Mouse (Mus musculus): ENCODE measurements around the gene Sart1.
"Not testable (repeated sequence)": the region's sequence is repeated elsewhere in the genome, so short reads cannot be mapped to it uniquely, and the experiment has no call there.

Gene Sart1

DNA sequence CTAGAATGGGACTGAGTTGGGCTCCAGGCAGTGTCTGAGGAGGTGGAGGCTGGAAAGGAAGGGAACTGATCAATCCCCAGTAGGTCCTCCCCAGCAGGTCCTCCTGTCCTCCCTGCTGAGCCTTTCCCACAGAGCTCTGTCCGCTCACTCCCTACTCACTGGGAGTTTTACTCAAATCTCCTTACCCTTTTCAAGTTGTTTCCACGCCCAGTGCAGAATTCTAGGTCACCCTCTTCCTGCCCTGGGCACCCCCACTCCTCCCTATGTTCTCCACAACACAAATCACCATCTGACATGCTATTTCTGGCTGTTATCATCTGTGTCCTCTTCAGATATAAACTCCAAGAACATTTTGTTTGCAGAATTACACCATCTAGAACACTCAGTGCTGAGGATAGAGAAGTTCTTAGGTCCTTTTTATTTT is 26.0 kb upstream of the Sart1 start:
- no peak for DNase-seq (ENCODE audit: low read depth, low spot score)

DNA sequence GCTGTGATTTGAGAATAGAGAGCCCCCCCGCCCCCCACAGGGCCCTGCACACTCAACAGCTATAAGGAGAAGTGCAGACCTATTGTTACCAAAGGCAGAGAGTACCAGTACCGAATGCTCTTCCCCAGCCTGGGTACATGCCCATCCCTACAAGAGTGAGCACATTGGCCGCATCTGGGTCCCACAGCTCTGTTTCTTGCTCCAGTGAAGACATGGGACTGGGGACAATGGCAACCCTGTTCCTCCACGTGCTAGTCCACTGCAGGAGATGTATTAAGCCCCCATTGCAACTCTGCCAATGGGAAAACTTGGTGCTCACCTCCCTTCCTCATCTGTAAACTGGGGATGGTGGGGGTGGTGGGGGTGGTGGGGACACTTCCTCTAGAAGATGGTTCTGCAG is 25.3 kb upstream of the Sart1 start:
- no peak for DNase-seq (ENCODE audit: low read depth, low spot score)

- no peak for DNase-seq (ENCODE audit: low read depth, low spot score)
These were observed 23.5 kb upstream of the Sart1 start for GRCm38 (mm10) chr19:5411961-5412360.

DNA sequence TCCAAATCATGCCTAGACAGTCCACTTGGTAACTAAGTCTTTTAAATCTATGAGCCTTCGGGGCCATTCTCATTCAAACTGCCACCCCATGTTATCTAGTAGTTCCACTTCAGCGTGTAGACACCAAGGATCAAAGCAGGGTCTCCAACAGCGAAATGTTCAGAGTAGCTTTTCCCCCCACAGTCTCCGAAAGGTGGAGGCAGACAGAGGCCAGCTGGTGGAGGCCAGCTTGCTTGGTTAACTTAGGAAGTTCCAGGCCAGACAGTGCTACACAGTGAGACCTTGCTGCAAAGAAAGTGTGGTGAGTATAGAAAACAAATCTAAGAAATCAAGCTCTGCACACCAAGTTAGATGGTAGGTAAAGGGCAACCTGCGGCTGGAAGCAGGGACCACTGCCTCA is 22.1 kb upstream of the Sart1 start:
- DNase-seq (ENCODE audit: low read depth, low spot score): no peak

DNA sequence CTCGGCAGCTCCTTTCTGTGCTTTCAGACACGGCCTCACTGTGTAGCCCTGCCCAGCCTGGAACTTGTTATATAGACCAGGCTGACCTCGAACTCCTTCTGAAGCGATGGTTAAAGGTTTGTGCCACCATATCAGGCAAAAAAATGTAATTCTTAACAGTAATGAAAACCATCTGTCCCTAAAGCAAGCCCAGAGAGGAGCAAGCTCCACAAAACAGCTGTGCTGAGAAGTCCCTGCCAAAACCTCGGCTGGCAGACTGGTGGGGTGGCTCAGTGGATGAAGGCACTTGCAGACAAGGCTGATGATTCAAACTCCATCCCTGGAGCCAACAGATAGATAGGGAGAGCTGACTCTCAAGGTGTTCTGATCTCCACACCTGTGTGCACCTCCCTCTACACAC is 20.6 kb upstream of the Sart1 start:
- no peak for DNase-seq (ENCODE audit: low read depth, low spot score)

DNA sequence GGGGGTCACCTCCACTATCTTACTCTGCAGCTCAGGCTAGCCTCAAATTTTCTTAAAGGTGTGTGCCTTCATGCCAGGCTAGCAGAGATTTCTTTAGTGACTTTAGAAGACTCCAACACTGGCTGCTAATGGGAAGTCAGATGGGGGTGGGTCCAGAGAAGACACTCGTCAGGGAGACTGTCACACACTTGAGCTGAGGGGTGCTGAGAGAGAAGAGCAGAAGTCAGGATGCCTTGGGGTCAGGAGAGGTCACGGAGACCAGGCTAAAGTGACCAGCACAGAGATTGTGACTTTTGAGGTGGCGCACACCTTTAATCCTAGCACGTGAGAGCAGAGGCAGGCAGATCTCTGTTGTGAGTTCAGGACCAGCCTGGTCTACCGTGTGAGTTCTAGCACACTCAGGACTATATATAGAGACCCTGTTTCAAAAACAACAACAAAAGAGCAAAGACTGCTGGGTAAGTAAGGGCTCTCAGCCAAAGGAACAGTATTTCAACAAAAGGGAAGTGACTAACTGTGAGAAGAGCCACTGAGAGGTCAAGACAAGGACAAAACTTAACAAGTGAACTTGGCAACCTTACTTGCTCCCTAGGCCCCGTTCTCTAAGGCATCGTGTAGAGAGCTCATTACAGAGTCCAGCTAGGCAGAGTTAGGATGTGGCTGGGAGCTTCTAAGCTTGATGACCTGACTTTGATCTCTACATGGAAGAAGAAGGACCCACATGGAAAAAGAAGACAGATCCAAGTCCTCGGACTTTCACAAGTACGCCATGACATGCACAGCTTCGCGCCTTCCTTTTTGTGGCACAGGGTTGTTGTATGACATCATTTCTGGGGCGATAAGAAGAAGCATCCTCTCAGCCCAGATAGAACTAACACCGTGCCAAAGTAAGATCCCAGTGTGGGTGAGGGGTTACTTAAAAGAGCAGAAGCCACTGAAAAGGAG is 19.8 kb upstream of the Sart1 start:
- DNase-seq (ENCODE audit: low read depth, low spot score): no peak

GRCm38 (mm10) chr19:5407133-5407532 is 18.6 kb upstream of the Sart1 start:
- DNase-seq (ENCODE audit: low read depth, low spot score): no peak

DNA sequence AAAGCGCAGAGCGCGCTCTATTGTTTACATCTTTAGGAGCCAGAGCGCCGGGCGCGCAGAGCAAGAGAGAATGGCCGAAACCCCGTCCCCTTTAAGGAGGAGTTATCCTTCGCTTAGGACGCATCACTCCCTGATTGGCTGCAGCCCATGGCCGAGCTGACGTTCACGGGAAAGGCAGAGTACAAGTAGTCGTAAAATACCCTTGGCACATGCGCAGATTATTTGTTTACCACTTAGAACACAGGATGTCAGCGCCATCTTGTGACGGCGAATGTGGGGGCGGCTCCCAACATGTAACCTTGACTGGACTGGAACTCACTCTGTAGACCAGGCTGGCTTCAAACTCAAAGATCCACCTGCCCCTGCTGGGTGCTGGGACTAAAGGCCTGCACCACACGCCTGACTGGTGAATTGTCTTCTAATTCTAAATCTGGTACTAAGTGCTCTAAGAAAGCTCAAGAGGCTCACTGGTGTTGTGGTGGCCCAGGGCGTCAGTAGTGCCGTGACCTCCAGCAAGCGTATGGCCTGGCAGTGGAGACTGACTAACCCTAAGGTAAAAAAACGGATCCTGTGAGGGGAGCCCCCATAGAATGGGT is 18.1 kb upstream of the Sart1 start:
- DNase-seq (ENCODE audit: low read depth, low spot score): not testable (repeated sequence)

DNA sequence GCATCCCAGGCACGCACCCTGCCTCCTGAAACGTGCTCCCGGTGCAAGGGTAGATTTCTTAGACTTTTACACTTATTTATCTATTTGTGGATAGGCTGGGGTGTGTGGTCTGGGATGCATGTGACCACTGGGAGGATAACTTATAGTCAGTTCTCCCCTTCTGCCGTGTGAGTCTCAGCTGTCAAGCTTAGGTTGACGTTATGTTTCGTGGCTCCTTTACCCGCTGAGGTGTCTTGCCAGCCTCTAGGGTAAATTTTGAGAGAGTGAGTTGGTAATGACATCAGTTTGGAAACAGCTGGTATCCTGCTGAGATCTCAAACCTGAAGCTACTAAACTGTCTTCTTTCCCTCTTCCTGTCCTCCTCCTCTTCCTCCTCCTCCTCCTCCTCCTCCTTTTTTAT is 17.4 kb upstream of the Sart1 start:
- DNase-seq (ENCODE audit: low read depth, low spot score): no peak

DNA sequence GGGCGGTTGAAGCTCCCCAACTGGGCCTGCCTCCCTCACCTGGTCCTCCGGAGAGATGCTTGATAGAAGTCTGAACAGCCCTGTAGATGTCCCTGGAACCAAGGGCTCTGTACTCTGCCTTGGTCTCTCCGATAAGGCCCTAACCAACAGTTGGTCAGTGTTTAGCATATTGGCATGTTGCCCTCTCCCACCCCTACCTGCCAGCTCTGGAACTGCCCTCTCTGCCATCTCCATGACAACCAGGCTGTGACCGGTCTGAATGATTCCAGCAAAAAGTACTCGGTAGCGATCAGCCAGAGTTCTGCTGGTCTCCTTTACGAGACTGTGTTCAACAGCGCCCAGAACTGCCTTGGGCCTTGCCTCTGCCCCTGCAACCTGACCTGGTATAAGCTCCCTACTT is 13.8 kb upstream of the Sart1 start, which contains the start of gene Tsga10ip:
Tsga10ip (minus strand) TSS at position 234 of the 400 bp plus-strand sequence.
- no peak for DNase-seq (ENCODE audit: low read depth, low spot score)

DNA sequence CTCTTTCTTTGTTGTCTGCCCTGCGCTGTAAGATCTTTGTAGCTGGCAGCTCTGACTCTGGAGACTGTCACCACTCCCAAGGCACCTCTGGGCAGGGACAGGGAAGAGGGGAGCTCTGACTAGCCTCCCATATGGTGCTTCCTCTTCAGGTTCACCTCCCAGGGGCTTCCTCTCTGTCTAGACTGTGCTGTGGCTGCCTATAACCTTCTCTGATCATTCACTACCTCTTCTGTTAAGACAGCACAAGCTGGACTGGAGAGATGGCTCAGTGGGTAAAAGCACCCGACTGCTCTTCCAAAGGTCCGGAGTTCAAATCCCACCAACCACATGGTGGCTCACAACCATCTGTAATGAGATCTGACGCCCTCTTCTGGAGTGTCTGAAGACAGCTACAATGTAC is 12.6 kb upstream of the Sart1 start:
- DNase-seq (ENCODE audit: low read depth, low spot score): not testable (repeated sequence)

- no peak for DNase-seq (ENCODE audit: low read depth, low spot score)
These were observed 6.9 kb upstream of the Sart1 start for GRCm38 (mm10) chr19:5395371-5395770.

- no peak for DNase-seq (ENCODE audit: low read depth, low spot score)
These were observed 5.7 kb upstream of the Sart1 start for GRCm38 (mm10) chr19:5394168-5394567.

GRCm38 (mm10) chr19:5392892-5393291 is 4.4 kb upstream of the Sart1 start:
- no peak for DNase-seq (ENCODE audit: low read depth, low spot score)

- DNase-seq (ENCODE audit: low read depth, low spot score): no peak
These were observed 1.9 kb upstream of the Sart1 start for GRCm38 (mm10) chr19:5390416-5390815.

GRCm38 (mm10) chr19:5389647-5390046 is 1.1 kb upstream of the Sart1 start:
- no peak for DNase-seq (ENCODE audit: low read depth, low spot score)

GRCm38 (mm10) chr19:5388011-5388441 is 477 bp downstream of the Sart1 start:
- no peak for DNase-seq (ENCODE audit: low read depth, low spot score)

- DNase-seq (ENCODE audit: low read depth, low spot score): no peak
These were observed 3.8 kb downstream of the Sart1 start for GRCm38 (mm10) chr19:5384715-5385114.

DNA sequence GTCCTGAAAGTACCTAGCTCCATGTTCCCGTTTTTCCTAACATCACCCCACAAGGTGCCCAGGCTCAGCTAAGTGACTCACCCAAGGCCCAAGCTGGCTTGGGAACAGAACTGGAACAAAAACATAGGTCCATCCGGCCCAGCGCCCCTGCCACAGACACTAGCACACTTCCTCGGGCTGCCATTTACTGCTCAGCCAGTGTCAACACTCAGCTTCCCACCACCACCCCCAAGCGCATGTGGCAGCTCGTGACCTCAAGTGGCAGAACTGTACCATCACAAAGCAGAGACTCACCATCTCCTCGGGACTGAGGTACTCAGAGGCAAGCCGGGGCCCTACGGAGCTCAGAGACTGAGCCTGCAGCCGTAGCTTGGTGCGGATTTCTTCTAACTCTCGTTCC is 5.2 kb downstream of the Sart1 start:
- no peak for DNase-seq (ENCODE audit: low read depth, low spot score)

DNA sequence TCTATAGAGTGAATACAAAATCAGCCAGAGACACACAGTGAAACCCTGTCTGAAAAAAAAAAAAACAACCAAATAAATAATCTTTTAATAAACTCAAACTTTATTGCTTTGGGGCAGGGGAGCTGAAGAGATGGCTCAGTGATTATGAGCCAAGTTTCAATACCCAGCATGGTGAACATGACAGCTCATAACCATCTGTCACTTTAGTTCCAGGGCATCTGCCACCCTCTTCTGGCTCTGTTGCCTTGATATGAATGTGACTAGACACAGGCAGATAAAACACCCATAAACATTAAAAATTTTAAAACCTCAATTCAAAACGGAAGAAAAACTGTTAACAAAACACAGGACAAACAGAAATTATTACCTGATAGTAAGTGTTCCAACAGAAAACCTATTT is 11.1 kb downstream of the Sart1 start:
- no peak for DNase-seq (ENCODE audit: low read depth, low spot score)

DNA sequence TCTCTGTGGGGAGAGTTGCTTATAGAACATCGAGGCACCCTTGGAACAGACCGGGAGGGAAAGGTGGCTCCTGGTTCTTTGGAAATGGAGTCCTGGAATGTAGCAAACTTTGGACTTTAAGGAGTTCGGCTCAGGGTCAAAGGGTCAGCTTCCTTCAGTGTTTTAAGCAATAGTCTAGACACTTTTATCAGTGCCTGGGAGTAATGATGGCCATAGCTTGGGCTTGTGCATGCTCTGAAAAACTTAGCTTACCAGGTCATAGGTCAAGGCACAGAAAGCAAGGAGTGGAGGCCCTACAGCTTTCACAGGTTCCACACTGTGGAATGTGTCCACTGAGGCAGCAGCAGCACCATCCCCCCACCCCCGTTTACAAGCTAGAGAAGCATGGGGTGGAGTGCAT is 13.8 kb downstream of the Sart1 start:
- no peak for DNase-seq (ENCODE audit: low read depth, low spot score)

DNA sequence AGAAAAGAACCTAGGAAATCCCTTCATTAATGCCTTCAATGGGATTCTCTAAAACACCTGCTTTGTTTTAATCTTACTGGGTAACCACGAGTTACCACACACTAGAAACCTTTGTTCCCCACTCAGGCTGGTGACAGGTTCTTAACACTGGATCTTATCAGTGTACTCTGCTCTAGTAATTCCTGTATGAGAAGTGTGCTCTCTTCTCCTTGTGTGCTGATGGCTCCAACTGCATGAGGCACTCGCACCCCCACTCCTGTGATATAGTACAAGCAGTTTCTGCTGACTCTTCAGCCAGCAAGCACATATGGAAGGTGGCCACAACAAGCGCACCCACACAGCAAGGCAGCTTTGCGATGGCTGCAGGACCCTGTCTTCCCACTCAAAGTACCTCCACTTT is 14.3 kb downstream of the Sart1 start:
- no peak for DNase-seq (ENCODE audit: low read depth, low spot score)

DNA sequence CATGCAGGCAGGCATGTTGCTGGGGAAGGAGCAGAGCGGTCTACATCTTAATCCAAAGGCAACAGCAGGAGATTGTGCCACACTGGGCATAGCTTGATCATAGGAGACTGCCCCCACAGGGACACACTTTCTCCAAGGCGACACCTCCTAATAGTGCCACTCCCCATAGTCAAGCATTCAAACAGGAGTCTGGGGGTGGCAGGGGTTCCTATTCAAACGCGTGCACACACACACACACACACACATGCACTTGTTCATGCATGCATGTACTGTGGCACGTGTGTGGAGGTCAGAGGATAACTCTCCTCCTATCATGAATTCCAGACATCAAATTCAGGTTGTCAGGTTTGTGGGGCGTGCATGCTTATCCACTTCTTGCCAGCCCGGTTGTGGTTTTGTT is 15.8 kb downstream of the Sart1 start:
- DNase-seq (ENCODE audit: low read depth, low spot score): no peak

Measured in mesoderm, embryonic 11.5 days (tissue).